Mouse (Mus musculus): Measurements from ENCODE around the gene Xpo6. TPM values are rescaled to one million over a fixed set of nuclear protein-coding genes. Genes with fewer than 3 reads are reported as not detected.

Xpo6 gene
- polyA plus RNA-seq, 1 experiment from 2014 or later: 51.0 TPM

GRCm38 (mm10) chr7:126155746-126156145 is 44.6 kb downstream of the Xpo6 start:
- H3K4me3 ChIP-seq (ENCODE audit: low read depth, low read length): no peak overlapping the region
- 81% methylated on average over 1 of the region's 1 CpGs for WGBS
- H3K36me3 ChIP-seq (ENCODE audit: control insufficient read depth, insufficient read depth, low read length): peaks cover 30% of the 10 kb centered on the region
- no peaks in the 10 kb centered on the region for H3K27me3 ChIP-seq (ENCODE audit: control insufficient read depth, insufficient read depth, low read depth, low read length)
- ATAC-seq: no peak
- no peaks in the 10 kb centered on the region for H3K9me3 ChIP-seq (replicated peaks; ENCODE audit: control insufficient read depth, low read length, poor library complexity, severe bottlenecking)
- no peak overlapping the region for H3K4me2 ChIP-seq (ENCODE audit: low read length)
- no peak overlapping the region for H3K9ac ChIP-seq (ENCODE audit: low read depth, low read length)
- no peaks in the 10 kb centered on the region for H3K4me1 ChIP-seq (ENCODE audit: control insufficient read depth, insufficient read depth, low read length)
- no peak overlapping the region for H3K27ac ChIP-seq (ENCODE audit: low read length)

DNA sequence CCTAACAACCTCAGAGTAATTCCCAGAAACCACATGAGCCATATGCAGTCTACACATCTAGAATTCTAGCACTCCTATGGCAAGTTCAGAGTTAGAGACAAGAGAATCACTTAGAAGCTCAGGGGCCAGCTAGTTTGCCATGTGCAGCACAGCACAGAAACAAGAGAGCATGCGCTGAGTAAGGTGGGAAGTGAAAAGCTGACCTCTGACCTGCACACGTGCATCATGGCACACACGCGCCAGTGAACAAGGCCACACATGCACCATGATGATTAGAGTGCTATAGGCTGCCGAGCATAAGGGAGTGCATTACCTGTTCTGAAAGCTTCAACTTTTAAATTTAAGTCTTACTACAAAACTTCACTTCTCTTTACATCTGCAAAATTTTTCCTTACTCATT is 45.6 kb downstream of the Xpo6 start:
- H3K36me3 ChIP-seq (ENCODE audit: control insufficient read depth, insufficient read depth, low read length): peaks cover 28% of the 10 kb centered on the region

GRCm38 (mm10) chr7:126152324-126152723 is 48.0 kb downstream of the Xpo6 start:
- no peak overlapping the region for H3K27ac ChIP-seq (ENCODE audit: low read length)

More for the DNA sequence above, 45.6 kb downstream of the Xpo6 start:
- Histone ChIP-seq H3K9ac (ENCODE audit: low read depth, low read length) (no peak overlapping the region), H3K4me1 (ENCODE audit: control insufficient read depth, insufficient read depth, low read length) (no peaks in the 10 kb centered on the region), H3K9me3 (replicated peaks; ENCODE audit: control insufficient read depth, low read length, poor library complexity, severe bottlenecking) (no peaks in the 10 kb centered on the region), H3K27ac (ENCODE audit: low read length) (no peak overlapping the region), H3K4me2 (ENCODE audit: low read length) (no peak overlapping the region), H3K4me3 (ENCODE audit: low read depth, low read length) (no peak overlapping the region), H3K27me3 (ENCODE audit: control insufficient read depth, insufficient read depth, low read depth, low read length) (no peaks in the 10 kb centered on the region)
- WGBS: 89% methylated on average over 5 of the region's 5 CpGs
- no peak for ATAC-seq

DNA sequence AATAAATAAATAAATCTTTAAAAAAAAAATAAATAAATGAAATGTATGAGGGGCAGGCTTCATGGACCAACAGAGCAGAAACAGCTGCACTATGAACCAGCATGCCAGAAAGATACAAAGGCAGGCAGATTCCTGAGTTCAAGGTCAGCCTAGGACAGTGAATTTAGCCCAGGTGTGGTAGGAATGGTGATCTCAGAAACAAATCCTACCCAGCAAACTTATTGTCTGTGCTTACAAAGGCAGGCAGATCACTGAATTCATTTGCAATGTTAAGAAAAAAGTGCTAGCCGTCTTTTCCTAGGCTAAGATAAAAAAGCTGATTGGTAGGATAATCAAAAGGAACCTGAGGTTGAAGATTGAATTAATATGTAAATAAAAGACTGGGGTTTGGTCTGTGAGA is 54.1 kb downstream of the Xpo6 start:
- Histone ChIP-seq H3K27ac (ENCODE audit: low read length) (no peak overlapping the region), H3K4me1 (ENCODE audit: control insufficient read depth, insufficient read depth, low read length) (no peaks in the 10 kb centered on the region), H3K9ac (ENCODE audit: low read depth, low read length) (no peak overlapping the region), H3K4me2 (ENCODE audit: low read length) (no peak overlapping the region), H3K27me3 (ENCODE audit: control insufficient read depth, insufficient read depth, low read depth, low read length) (no peaks in the 10 kb centered on the region), H3K4me3 (ENCODE audit: low read depth, low read length) (no peak overlapping the region), H3K9me3 (replicated peaks; ENCODE audit: control insufficient read depth, low read length, poor library complexity, severe bottlenecking) (no peaks in the 10 kb centered on the region), H3K36me3 (ENCODE audit: control insufficient read depth, insufficient read depth, low read length) (peaks cover 21% of the 10 kb centered on the region; the same call in 1 of the 2 replicates)
- ATAC-seq: no peak
- WGBS: 57% methylated on average over 1 of the region's 1 CpGs

More at GRCm38 (mm10) chr7:126152324-126152723, 48.0 kb downstream of the Xpo6 start:
- Histone ChIP-seq H3K27me3 (ENCODE audit: control insufficient read depth, insufficient read depth, low read depth, low read length) (no peaks in the 10 kb centered on the region), H3K4me3 (ENCODE audit: low read depth, low read length) (no peak overlapping the region), H3K9ac (ENCODE audit: low read depth, low read length) (no peak overlapping the region), H3K9me3 (replicated peaks; ENCODE audit: control insufficient read depth, low read length, poor library complexity, severe bottlenecking) (no peaks in the 10 kb centered on the region), H3K36me3 (ENCODE audit: control insufficient read depth, insufficient read depth, low read length) (peaks cover 27% of the 10 kb centered on the region), H3K4me2 (ENCODE audit: low read length) (no peak overlapping the region), H3K4me1 (ENCODE audit: control insufficient read depth, insufficient read depth, low read length) (no peaks in the 10 kb centered on the region)
- ATAC-seq: no peak
- WGBS: 93% methylated on average over 4 of the region's 4 CpGs

- Histone ChIP-seq H3K36me3 (ENCODE audit: control insufficient read depth, insufficient read depth, low read length) (peaks cover 32% of the 10 kb centered on the region), H3K9me3 (replicated peaks; ENCODE audit: control insufficient read depth, low read length, poor library complexity, severe bottlenecking) (no peaks in the 10 kb centered on the region), H3K27me3 (ENCODE audit: control insufficient read depth, insufficient read depth, low read depth, low read length) (no peaks in the 10 kb centered on the region), H3K4me2 (ENCODE audit: low read length) (no peak overlapping the region), H3K9ac (ENCODE audit: low read depth, low read length) (no peak overlapping the region), H3K27ac (ENCODE audit: low read length) (no peak overlapping the region), H3K4me3 (ENCODE audit: low read depth, low read length) (no peak overlapping the region), H3K4me1 (ENCODE audit: control insufficient read depth, insufficient read depth, low read length) (no peaks in the 10 kb centered on the region)
- 92% methylated on average over 2 of the region's 2 CpGs for WGBS
- no peak for ATAC-seq
Observed at GRCm38 (mm10) chr7:126144364-126144763, 55.9 kb downstream of the Xpo6 start.

DNA sequence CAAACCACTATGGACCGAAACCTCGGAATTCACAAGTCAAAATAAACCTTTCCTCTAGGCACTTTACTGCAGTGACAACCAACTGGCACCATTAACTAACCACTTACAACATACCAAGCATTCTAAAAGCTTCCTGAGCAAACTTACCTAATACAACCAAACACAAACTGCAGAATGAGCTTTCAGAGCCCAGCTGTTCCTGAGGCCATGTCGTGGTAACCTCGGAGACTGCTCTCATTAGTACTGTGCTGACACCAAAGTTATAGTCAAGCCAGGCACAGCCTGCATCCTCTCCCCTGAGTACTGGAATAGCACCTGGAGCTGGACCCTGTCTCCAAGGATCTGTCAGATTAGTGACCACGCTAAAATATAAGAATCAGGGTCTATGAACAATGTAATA is 62.5 kb downstream of the Xpo6 start:
- Histone ChIP-seq H3K27ac (ENCODE audit: low read length) (no peak overlapping the region), H3K4me1 (ENCODE audit: control insufficient read depth, insufficient read depth, low read length) (no peaks in the 10 kb centered on the region), H3K9ac (ENCODE audit: low read depth, low read length) (no peak overlapping the region), H3K4me2 (ENCODE audit: low read length) (no peak overlapping the region), H3K4me3 (ENCODE audit: low read depth, low read length) (no peak overlapping the region), H3K36me3 (ENCODE audit: control insufficient read depth, insufficient read depth, low read length) (peaks cover 30% of the 10 kb centered on the region), H3K9me3 (replicated peaks; ENCODE audit: control insufficient read depth, low read length, poor library complexity, severe bottlenecking) (no peaks in the 10 kb centered on the region), H3K27me3 (ENCODE audit: control insufficient read depth, insufficient read depth, low read depth, low read length) (no peaks in the 10 kb centered on the region)
- ATAC-seq: no peak
- WGBS: 95% methylated on average over 5 of the region's 5 CpGs

- Histone ChIP-seq H3K9me3 (replicated peaks; ENCODE audit: control insufficient read depth, low read length, poor library complexity, severe bottlenecking) (no peaks in the 10 kb centered on the region), H3K27me3 (ENCODE audit: control insufficient read depth, insufficient read depth, low read depth, low read length) (no peaks in the 10 kb centered on the region), H3K4me3 (ENCODE audit: low read depth, low read length) (no peak overlapping the region), H3K9ac (ENCODE audit: low read depth, low read length) (no peak overlapping the region), H3K36me3 (ENCODE audit: control insufficient read depth, insufficient read depth, low read length) (peaks cover 19% of the 10 kb centered on the region), H3K27ac (ENCODE audit: low read length) (no peak overlapping the region), H3K4me1 (ENCODE audit: control insufficient read depth, insufficient read depth, low read length) (no peaks in the 10 kb centered on the region), H3K4me2 (ENCODE audit: low read length) (no peak overlapping the region)
- ATAC-seq: no peak
- WGBS: 96% methylated on average over 2 of the region's 2 CpGs
Observed at GRCm38 (mm10) chr7:126135391-126135790, 64.9 kb downstream of the Xpo6 start.

- Histone ChIP-seq H3K9ac (ENCODE audit: low read depth, low read length) (no peak overlapping the region), H3K4me3 (ENCODE audit: low read depth, low read length) (no peak overlapping the region), H3K4me1 (ENCODE audit: control insufficient read depth, insufficient read depth, low read length) (no peaks in the 10 kb centered on the region), H3K36me3 (ENCODE audit: control insufficient read depth, insufficient read depth, low read length) (peaks cover 22% of the 10 kb centered on the region), H3K9me3 (replicated peaks; ENCODE audit: control insufficient read depth, low read length, poor library complexity, severe bottlenecking) (no peaks in the 10 kb centered on the region), H3K27ac (ENCODE audit: low read length) (no peak overlapping the region), H3K4me2 (ENCODE audit: low read length) (no peak overlapping the region), H3K27me3 (ENCODE audit: control insufficient read depth, insufficient read depth, low read depth, low read length) (no peaks in the 10 kb centered on the region)
- 95% methylated on average over 4 of the region's 4 CpGs for WGBS
- no peak for ATAC-seq
Observed at GRCm38 (mm10) chr7:126134634-126135321, 65.5 kb downstream of the Xpo6 start.

DNA sequence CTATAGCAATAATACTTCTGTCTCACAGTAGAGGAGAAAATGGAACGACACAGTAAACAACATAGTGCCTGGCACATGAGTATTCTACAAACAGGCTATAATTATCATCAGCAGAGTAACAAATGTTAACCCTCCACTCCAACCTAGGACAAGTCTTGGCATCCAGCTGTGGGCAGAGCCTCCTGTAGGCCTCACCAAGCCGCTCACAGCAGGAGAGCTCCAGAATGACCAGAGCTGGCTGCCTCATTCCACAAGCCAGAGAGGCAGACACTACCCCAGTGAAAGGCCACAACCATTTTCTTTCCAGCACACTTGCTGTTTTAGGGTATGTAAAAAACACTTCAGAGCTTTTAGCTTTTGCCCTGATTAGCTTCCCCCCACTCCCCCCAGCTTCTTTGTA is 72.6 kb downstream of the Xpo6 start:
- Histone ChIP-seq H3K4me2 (ENCODE audit: low read length) (no peak overlapping the region), H3K27me3 (ENCODE audit: control insufficient read depth, insufficient read depth, low read depth, low read length) (no peaks in the 10 kb centered on the region), H3K4me1 (ENCODE audit: control insufficient read depth, insufficient read depth, low read length) (no peaks in the 10 kb centered on the region), H3K9me3 (replicated peaks; ENCODE audit: control insufficient read depth, low read length, poor library complexity, severe bottlenecking) (no peaks in the 10 kb centered on the region), H3K27ac (ENCODE audit: low read length) (no peak overlapping the region), H3K4me3 (ENCODE audit: low read depth, low read length) (no peak overlapping the region), H3K36me3 (ENCODE audit: control insufficient read depth, insufficient read depth, low read length) (peaks cover 28% of the 10 kb centered on the region), H3K9ac (ENCODE audit: low read depth, low read length) (no peak overlapping the region)
- ATAC-seq: no peak
- 84% methylated on average over 2 of the region's 2 CpGs for WGBS

Measured in midbrain, embryonic 16.5 days (tissue).